Mouse (Mus musculus) spleen, postnatal 10 days (tissue): ENCODE results near the gene Angpt4.

Experiments
- DNase-seq, 2 experiments: peaks; one replicate each; pipeline ENCODE4 v3.0.0; 2021 to 2022; ENCODE audit warnings: low spot score in 2 of 2

The Angpt4 gene

GRCm38 (mm10) chr2:151910919-151911500 is at the start of gene Angpt4:
Angpt4 (plus strand) TSS chr2:151911210.
- DNase-seq = no peak

DNA sequence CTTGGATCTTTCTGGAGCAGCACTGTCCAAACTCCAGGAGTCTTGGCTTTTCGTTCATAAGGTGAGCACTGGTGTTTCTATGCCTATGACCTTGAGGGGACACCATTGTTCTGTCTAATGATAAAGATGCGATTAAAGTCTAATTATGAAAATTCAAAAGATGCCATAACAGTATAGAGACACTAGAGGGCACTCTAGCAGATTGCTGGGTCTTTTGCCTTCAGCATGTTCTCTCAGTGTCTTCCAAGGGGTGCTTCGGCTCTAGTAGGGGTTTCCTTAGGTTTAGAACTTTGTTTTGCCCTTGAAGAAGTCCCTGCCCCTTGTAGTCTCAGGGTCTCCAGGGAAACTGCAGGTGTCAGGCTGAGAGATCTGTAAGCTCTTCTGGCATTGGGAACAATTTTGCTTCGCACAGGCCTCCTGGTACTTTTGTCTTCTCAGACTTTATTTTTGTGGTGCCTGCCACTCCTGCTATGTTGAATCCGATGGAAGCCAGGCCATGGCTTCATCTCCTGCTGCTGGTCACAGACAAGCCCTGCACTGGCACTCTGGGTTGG is 48.7 kb upstream of the Angpt4 start:
- no peak for DNase-seq

DNA sequence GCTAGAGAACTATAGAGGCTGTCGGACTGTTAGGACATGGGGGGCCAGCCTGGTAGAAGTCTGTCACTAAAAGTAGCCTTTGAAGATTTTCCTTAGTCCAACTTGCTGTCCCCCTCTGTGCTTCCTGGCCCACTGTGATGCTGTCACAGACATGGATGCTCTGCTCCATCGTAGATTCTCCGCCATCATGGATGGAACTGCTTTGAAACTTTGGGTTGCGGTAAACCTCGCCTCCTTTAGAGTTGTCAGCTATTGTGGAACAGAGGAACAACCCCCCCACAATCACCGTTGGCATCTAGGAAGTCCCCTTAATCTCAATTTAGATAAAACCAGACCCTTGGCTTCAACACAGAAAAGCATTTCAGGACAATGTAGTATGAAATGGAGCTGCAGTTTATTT is 46.1 kb upstream of the Angpt4 start:
- no peak for DNase-seq

DNA sequence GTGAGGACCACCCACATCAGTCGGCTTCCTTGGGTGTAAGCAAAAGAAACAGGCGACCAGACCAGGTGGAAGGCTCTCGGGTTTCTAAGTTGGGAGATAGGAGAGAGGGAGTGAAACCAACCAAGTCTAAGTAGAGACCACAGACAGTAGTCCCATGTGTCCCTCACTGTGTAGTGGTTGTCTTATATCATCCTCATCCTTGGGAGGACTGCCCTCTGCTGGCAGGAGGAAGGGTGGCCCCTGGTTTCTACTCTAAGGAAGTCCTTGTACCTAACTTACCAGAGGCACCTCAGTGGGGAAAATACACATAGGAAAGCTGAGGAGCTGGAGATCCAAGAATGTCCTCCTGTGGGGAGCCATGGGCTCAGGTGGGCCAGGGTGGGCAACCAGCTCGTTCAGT is 44.5 kb upstream of the Angpt4 start:
- DNase-seq = peak in 1 of 2 experiments; percentile 62

- no peak for DNase-seq
These were observed 42.8 kb upstream of the Angpt4 start for GRCm38 (mm10) chr2:151868196-151868595.

GRCm38 (mm10) chr2:151874551-151874950 is 36.5 kb upstream of the Angpt4 start:
- DNase-seq = peak in 1 of 2 experiments; percentile 30

- DNase-seq = peak in 1 of 2 experiments; percentile 44
These were observed 35.0 kb upstream of the Angpt4 start for GRCm38 (mm10) chr2:151876012-151876485.

DNA sequence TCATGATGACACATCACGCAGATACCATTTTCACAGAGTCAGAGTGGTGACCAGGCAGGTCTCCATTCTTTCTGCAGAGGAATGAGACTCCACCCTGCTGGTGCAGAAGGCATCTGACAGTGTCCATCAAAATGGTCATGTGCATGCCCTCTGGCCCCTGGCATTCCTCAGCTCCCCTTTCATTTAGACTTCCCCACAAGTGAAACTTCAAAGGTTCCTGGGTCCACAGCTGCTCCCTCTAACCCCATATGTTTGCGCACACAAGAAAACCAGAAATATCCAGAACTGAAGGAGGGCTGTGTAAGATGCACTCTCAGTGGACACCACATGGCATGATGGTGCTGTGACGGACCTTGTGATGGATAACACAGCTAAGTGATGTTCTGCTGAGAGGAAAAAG is 32.4 kb upstream of the Angpt4 start:
- no peak for DNase-seq

- no peak for DNase-seq
These were observed 31.2 kb upstream of the Angpt4 start for GRCm38 (mm10) chr2:151879760-151880159.

- no peak for DNase-seq
These were observed 20.0 kb upstream of the Angpt4 start for GRCm38 (mm10) chr2:151891031-151891430.

- no peak for DNase-seq
These were observed 17.8 kb upstream of the Angpt4 start for GRCm38 (mm10) chr2:151893122-151893774.

DNA sequence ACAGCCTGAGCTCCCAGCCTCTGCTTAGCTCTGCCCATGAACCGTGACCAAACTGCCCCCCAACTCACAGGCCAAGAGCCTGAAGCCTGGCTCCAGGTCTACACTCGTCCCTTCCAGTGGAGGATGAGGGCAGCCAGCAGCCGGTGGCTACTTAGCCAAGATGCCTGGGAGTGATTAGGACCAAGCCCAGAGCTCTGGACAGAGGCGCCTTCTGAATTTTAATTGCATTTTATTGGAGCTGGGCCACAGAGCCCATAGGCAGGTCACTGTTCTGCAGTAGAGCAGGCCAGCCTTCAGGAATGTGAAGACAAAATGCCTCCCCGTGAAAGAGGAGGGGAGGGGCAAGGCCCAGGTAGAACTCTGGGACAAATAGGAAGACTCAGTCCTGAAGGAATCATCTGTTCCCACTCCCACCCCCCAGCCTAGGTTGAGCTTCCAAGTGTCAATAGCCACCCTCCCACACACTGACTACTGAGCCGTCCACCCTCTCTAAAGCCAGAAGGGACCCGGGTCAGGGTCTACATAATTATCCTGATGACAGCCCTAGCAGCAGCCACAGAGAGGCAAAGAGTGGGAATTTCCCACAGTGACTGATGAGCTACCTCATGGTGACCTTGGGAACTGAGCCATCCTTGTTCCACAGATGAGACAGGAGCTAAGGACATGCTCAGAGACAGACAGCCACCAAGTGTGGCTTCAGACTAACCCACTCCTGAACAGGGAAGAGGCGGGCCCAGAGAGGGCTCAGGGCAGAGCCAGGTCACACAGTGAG is 16.6 kb upstream of the Angpt4 start:
- no peak for DNase-seq

DNA sequence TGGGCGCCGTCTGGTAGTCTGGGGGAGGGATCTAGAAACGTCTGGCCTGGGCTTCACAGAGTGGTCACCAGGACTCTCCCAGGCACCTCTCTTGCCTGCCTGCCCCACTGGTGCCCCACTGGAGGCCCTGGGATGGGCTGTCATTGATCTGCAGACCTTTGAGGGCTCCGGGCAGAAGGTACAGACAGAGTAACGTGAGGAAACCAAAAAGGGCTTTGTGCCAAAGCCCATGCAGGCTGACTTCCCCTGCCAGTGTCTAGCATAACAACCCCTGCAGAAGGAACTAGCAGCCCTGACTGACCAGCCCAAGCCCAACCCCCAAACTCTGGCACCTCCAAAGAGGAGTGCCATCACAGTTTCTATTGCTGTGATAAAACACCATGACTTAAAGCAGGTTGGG is 15.1 kb upstream of the Angpt4 start:
- no peak for DNase-seq

DNA sequence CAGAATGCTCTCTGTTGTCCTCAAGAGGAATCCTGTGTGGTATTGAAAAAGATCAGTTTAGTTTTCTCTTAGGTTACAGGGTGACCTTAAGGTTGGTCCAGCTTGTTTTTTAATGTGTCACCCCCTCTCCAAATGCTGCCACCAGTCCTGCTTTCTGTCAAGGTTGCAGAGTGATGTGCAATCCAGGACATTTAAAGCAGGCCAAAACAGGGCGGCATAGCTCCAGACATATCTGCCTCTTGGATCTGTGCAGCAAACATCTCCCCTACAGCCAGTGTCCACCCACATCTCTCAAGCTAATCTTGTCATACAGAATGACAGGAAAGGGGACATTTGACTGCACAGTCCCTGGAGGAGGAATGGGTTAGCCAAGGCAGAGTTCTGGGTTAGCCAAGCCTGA is 12.9 kb upstream of the Angpt4 start:
- DNase-seq = no peak

DNA sequence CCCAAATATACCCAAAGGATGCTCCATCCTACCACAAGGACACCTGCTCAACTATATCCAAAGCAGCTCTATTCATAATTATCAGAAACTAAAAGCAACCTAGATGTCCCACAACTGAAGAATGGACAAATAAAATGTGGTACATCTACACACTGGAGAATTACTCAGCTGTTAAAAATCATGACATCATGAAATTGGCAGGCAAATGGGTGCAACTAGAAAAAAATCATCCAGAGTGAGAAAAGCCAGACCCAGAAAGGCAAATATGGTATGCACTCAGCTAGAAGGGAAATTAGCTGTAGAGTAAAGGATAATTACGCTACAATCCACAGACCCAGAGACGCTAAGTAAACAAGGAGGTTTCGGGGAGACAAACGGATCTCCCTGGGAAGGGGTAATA is 10.2 kb upstream of the Angpt4 start:
- DNase-seq = no peak

DNA sequence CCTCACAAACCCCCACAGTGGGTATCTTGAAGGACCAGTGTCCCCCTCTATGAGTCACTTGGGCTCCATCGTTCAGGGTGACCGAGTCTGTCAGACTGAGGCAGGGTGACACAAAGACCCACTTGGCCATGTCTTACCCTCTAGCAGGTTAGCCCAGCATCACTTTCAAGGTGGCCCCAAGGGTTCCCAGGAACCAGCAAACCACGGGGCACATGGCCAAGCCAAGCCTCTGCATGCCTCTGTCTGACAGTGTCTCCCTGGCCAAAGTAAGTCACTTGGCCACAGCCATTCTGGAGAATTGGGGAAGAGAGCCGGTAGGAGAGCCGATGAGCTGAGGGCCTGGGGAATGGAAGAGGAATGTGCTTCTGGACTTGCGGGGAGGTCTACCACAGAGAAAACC is 7.7 kb upstream of the Angpt4 start:
- DNase-seq = no peak

- no peak for DNase-seq
These were observed 7.1 kb upstream of the Angpt4 start for GRCm38 (mm10) chr2:151903933-151904332.

DNA sequence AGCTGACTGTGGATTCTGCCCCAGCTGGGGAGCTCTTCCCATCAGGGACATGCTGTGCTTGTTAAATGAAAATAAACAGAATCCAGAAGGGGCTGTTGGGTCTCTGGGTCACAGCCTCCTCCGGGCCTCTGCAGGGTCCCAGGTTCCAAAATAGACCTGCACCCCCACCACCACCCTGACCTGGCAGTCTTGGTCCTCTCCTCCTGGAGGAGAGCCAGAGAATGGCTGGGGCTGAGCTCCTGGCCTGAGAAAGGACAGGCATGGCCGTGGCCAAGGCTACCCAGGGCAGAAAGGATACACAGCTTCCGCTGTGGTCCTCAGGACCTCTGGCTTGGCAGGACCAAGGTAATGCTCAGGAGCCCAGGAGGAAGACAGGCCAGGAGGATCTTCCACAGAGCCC is 6.4 kb upstream of the Angpt4 start:
- no peak for DNase-seq

- no peak for DNase-seq
These were observed 4.0 kb upstream of the Angpt4 start for GRCm38 (mm10) chr2:151907020-151907419.

DNA sequence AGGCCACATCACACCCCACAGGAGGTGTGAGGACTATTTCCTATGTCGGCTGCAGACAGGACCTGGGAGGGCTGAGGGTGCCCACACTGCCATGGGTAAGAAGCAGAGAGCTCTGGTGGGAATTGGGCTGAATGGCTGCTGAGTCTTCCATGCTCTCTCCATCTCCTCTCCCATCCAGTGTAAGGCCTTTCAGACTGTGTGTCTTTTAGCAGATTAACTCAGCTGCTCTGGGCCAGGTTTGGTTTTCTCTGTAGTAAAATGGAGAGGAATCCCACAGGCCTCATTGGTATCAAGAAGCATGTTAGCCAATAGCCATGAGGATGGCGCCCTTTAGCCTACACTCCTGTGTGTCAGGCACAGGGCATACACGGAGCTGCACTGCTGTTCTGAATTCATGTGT is 1.6 kb upstream of the Angpt4 start:
- no peak for DNase-seq

GRCm38 (mm10) chr2:151910498-151910897 is 512 bp upstream of the Angpt4 start:
- DNase-seq = no peak

DNA sequence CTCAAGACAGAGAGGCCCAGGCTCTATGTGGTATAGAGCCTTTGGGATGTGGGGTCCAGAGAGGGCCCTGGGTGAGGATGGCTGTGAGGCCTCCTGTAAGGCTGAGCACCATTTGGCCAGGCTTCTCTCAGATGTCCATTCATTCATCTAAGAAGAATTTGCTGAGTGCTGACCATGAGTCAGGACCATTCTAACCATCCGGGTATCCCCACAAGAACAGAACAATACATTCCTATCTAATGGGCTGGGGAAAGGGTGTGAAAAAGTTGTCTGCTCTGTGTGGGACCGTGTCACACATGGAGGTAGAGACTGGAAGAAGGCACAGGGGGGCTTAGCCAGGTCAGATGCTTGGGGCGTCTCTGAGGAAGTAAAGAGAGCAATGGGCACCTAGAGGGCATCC is 741 bp downstream of the Angpt4 start:
- no peak for DNase-seq

DNA sequence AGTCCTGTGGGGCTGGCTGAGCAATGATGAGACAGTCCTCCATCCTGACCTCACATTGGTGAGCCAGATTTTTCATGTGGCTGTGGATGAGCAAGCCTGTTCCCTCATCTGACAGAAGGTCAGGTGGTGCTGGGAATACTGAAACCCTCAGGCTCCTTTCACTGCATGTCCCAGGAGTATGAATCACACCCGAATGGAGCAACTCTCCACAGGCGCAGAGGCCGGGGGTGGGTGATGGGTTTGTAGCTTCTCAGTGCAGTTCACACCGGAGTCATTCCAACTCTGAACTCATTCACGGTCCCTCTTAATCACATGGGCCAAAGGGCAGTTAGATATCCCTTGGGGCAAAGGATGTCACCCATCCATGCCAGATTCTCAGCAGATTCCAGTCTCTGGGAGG is 3.1 kb downstream of the Angpt4 start:
- no peak for DNase-seq
